Mouse (Mus musculus) limb, embryonic 11.5 days (tissue): ENCODE measurements around the gene Col4a3. TPM values are rescaled to one million over a fixed set of nuclear protein-coding genes. Genes with fewer than 3 reads are reported as not detected.

Source experiments
- ATAC-seq: fragments of 200-750 bp; cut with Nextera tagmentation; 2 replicates; pipeline ENCODE4 v1.8.0; 2017; ENCODE audit warnings: low read depth; ENCODE audit not compliant: insufficient number of reproducible peaks, low FRiP score, low TSS enrichment
- DNase-seq: peaks from one replicate; pipeline ENCODE4 v3.0.0-alpha.2; 2015; ENCODE audit warnings: low spot score
- H3K27ac ChIP-seq: fragments of 300-500 bp; sonication (generic); replicated peaks from 2 replicates; pipeline ENCODE4 v1.5.1; 2014; ENCODE audit warnings: low read depth, mild to moderate bottlenecking, low read length
- H3K27me3 ChIP-seq: fragments of 300-500 bp; sonication (generic); 2 replicates; pipeline ENCODE4 v1.6.1; 2014; ENCODE audit warnings: mild to moderate bottlenecking, low read length, mixed read lengths; ENCODE audit not compliant: control insufficient read depth, insufficient read depth
- H3K36me3 ChIP-seq: fragments of 300-500 bp; sonication (generic); 2 replicates; pipeline ENCODE4 v1.6.1; 2014; ENCODE audit warnings: mild to moderate bottlenecking, low read length, moderate library complexity, mixed read lengths; ENCODE audit not compliant: control insufficient read depth, insufficient read depth
- H3K4me1 ChIP-seq: fragments of 300-500 bp; sonication (generic); 2 replicates; pipeline ENCODE4 v1.6.1; 2014; ENCODE audit warnings: low read length, mixed read lengths; ENCODE audit not compliant: control insufficient read depth, insufficient read depth
- H3K4me2 ChIP-seq: fragments of 300-500 bp; sonication (generic); 2 replicates; pipeline ENCODE4 v1.6.1; 2014; ENCODE audit warnings: low read depth, mild to moderate bottlenecking, moderate library complexity; ENCODE audit not compliant: severe bottlenecking
- H3K4me3 ChIP-seq: fragments of 300-500 bp; sonication (generic); 2 replicates; pipeline ENCODE4 v1.5.1; 2014; ENCODE audit warnings: low read depth, low read length
- H3K9ac ChIP-seq: fragments of 300-500 bp; sonication (generic); 2 replicates; pipeline ENCODE4 v1.6.1; 2014; ENCODE audit warnings: mild to moderate bottlenecking, low read length
- H3K9me3 ChIP-seq: fragments of 300-500 bp; sonication (generic); 2 replicates; pipeline ENCODE4 v1.6.1; 2016; ENCODE audit warnings: low read length; ENCODE audit not compliant: control insufficient read depth
- WGBS: fragments of 180-500 bp; shearing (Covaris S2); extraction: QIAGEN DNeasy Blood & Tissue Kit; methylation state at CpG from one replicate; pipeline ENCODE4 v1.1.7; 2014; 5-methylcytosine and 5-hydroxymethylcytosine counted together
- polyA plus RNA-seq: library from polyadenylated mRNA; unstranded; fragments of >200 nt; fragmentation: Nextera tagmentation; extraction: Ambion mirVana; gene quantifications from 2 replicates; pipeline ENCODE4 v1.2.1, GENCODE M21; 2014

The Col4a3 gene
- polyA plus RNA-seq, 1 experiment from 2014 or later, result 0.03 TPM

DNA sequence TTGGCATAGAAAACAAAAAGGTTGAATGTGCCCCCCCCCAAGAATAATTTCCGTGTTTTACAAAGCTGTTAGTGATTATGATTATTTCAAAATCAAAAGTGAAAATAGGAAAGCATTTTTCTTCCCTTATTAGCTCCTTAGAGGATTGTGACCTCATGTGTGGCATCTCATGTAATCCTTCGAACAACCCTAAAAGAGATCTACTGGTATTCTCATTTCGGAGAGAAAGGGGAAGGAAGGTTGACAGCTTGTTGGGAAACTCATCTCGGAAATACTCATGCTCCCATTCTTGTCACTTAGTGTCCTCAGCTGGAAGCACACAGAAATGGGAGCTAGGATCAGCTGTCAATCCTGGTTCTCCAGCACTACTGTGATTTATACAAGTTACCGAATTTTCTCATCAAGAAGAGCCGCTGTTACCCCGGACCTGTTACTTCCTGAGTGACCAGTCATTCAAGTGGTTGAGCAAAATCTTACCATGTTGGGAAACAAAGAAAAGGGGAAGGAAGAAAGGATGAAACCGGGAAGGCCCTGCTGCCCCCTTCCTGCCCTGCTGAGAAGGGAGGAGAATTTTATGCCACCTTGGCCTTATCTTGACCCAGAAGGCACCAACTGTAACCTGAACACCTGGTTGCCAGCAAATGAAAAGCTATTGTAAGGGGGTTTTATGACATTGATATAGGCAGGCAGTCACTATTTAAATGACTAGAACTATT lies 174.9 kb downstream of the Col4a3 start:
- 90% methylated on average over 8 of the region's 8 CpGs for WGBS
- no peaks in the 10 kb centered on the region for H3K4me1 ChIP-seq
- no peak overlapping the region for H3K9ac ChIP-seq
- peaks cover 3% of the 10 kb centered on the region; the same call in 1 of the 2 replicates for H3K36me3 ChIP-seq
- H3K4me3 ChIP-seq, result no peak overlapping the region
- H3K9me3 ChIP-seq, result no peaks in the 10 kb centered on the region
- DNase-seq, result no peak
- H3K27me3 ChIP-seq, result no peaks in the 10 kb centered on the region
- no peak overlapping the region for H3K27ac ChIP-seq
- ATAC-seq, result no peak
- H3K4me2 ChIP-seq, result no peak overlapping the region

DNA sequence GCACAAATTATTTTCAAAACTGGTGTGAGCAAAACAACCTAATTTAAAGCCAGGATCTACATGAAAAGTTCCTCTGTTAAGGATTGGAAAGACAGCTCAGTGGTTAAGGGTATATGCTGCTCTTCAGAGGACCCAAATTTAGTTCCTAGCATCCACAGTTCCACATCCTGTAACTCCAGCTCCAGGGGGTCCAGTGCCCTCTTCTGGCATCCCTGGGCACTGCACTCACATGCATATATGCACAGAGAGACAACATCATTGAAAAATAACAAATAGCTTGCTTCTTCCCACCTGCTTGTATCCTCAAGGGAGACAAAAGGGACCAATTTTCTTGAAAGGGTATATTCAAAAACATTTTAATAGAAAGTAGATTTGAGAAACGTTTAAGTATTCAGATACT lies 175.6 kb downstream of the Col4a3 start:
- Histone ChIP-seq H3K4me1 (no peaks in the 10 kb centered on the region), H3K36me3 (peaks cover 3% of the 10 kb centered on the region; the same call in 1 of the 2 replicates), H3K9me3 (no peaks in the 10 kb centered on the region), H3K4me3 (no peak overlapping the region), H3K27ac (no peak overlapping the region), H3K9ac (no peak overlapping the region), H3K4me2 (no peak overlapping the region), H3K27me3 (no peaks in the 10 kb centered on the region)
- 72% methylated on average over 1 of the region's 1 CpGs for WGBS
- no peak for DNase-seq
- ATAC-seq, result no peak

DNA sequence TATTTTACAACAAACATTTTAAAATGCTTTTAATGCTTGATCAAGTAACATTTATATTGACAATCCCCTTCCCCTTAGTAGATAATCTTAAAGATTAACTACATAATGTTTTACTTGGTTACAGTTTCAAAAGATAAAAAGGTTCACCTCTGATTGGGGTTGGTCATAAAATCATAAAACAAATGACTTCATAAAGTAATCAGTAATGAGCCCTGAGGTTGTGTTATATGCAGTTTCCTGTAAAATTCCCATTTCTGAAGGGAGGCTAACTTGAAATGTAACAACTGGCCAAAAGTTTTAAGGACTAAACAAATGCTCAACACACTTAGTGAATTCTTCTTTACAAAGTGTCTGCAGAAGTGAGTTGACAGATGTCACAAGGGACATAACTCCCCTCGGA lies 179.5 kb downstream of the Col4a3 start:
- WGBS, result 69% methylated on average over 1 of the region's 1 CpGs
- Histone ChIP-seq H3K4me1 (no peaks in the 10 kb centered on the region), H3K4me3 (no peak overlapping the region), H3K27me3 (no peaks in the 10 kb centered on the region), H3K27ac (no peak overlapping the region), H3K36me3 (no peaks in the 10 kb centered on the region), H3K9me3 (no peaks in the 10 kb centered on the region), H3K9ac (no peak overlapping the region), H3K4me2 (no peak overlapping the region)
- no peak for ATAC-seq
- DNase-seq, result no peak

DNA sequence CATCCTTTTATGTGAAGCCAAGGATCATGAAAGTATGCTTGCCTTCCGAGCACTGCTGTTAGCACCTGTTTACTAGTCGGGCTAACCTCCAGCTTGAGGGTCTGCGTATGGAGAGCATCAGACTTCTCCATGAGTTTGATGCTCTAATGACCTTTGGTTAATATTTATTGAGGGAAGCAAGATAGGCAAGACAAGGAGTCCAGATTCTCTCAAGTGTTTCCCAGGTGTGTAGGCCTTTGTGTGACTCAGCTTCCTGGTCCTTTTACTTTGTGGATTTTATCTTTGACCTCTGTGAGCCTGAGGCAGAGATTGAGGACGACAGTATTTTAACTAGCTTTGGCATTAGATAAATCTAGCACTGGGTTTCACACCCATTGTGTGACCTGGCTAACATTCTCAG lies 179.9 kb downstream of the Col4a3 start:
- 69% methylated on average over 4 of the region's 4 CpGs for WGBS
- Histone ChIP-seq H3K9ac (no peak overlapping the region), H3K4me1 (no peaks in the 10 kb centered on the region), H3K4me2 (no peak overlapping the region), H3K4me3 (no peak overlapping the region), H3K36me3 (no peaks in the 10 kb centered on the region), H3K9me3 (no peaks in the 10 kb centered on the region), H3K27ac (no peak overlapping the region), H3K27me3 (no peaks in the 10 kb centered on the region)
- no peak for DNase-seq
- ATAC-seq, result no peak

DNA sequence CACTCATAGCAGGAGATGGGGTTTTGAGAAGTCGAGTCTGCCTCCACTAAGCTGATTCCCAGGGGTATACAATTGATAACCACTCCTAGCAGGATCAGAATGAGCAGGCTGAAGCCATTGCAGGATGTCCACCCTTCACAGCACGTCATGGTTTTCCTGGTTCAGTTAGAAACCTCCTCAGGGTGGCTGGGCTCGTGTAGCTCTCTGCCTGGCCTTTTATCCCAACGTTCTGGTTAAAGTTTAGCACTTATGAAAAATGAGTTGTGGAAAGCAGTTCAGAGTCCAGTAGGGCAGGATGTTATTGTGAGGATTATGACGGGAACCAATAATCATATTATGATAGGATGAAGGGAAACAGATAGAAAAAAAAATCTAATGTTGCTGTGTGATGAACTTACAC lies 181.5 kb downstream of the Col4a3 start, which contains the start of gene Tm4sf20:
TSS of gene Tm4sf20 (minus strand) at position 193 of the 400 bp plus-strand sequence.
- no peaks in the 10 kb centered on the region for H3K4me1 ChIP-seq
- no peak for DNase-seq
- WGBS, result 82% methylated on average over 5 of the region's 5 CpGs
- no peaks in the 10 kb centered on the region for H3K36me3 ChIP-seq
- H3K9ac ChIP-seq, result no peak within 1 kb of the TSS
- H3K27me3 ChIP-seq, result no peaks in the 10 kb centered on the region
- H3K4me2 ChIP-seq, result no peak within 1 kb of the TSS
- H3K9me3 ChIP-seq, result no peaks in the 10 kb centered on the region
- no peak within 1 kb of the TSS for H3K4me3 ChIP-seq
- no peak within 1 kb of the TSS for H3K27ac ChIP-seq
- ATAC-seq, result no peak

DNA sequence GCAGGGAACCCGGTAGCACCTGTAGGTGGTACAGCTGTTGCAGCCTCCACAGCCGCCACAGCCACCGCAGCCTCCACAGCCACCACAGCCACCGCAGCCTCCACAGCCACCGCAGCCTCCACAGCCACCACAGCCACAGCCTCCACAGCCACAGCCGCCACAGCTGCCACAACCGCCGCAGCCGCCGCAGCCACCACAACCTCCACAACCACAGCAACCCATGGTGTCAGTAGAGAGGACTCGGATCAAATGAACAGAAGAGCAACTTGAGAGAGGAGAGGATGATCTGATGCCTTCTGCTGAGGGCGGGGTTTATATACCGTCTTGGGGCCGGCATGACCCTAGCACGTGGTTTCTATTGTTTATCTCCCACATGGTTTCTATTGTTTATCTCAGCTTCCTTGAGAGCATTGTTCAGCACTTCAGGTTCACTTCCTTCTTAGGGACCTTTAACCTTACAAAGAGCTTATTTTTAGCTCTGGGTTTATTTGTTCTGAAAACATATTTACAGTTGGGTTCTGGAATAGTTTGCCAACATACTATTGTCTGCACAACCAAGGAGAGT lies 184.4 kb downstream of the Col4a3 start, which contains the start of gene Gm47791:
TSS of gene Gm47791 (minus strand) at position 222 of the 565 bp plus-strand sequence.
- no peak for DNase-seq
- Histone ChIP-seq H3K27me3 (no peaks in the 10 kb centered on the region), H3K4me3 (no peak within 1 kb of the TSS), H3K27ac (no peak within 1 kb of the TSS), H3K4me2 (no peak within 1 kb of the TSS), H3K9me3 (no peaks in the 10 kb centered on the region), H3K9ac (no peak within 1 kb of the TSS), H3K4me1 (no peaks in the 10 kb centered on the region), H3K36me3 (no peaks in the 10 kb centered on the region)
- 93% methylated on average over 15 of the region's 15 CpGs for WGBS
- ATAC-seq, result no peak

Other genes with a start within 250 kb of the Col4a3 start
- 0.03 and 0.10 TPM in 2 replicates for gene Col4a4, start 72 bp upstream of the Col4a3 start, polyA plus RNA-seq
- 233 and 234 TPM in 2 replicates for gene Mff, start 138.0 kb downstream of the Col4a3 start, polyA plus RNA-seq
- gene Tm4sf20, start 181.5 kb downstream of the Col4a3 start, polyA plus RNA-seq, result not detected in 2 replicates
- not detected in 2 replicates for gene Gm47791, start 184.3 kb downstream of the Col4a3 start, polyA plus RNA-seq